Mouse (Mus musculus) adrenal gland, postnatal 25 days (tissue): ENCODE results near the gene Scpep1. TPM values are rescaled to one million over a fixed set of nuclear protein-coding genes. Genes with fewer than 3 reads are reported as not detected.

Experiments
- DNase-seq: peaks from one replicate; pipeline ENCODE4 v3.0.0; 2021; ENCODE audit warnings: mixed read lengths
- total RNA-seq: library from RNA; stranded (reverse); gene quantifications from 2 replicates; pipeline ENCODE4 v1.2.3, GENCODE M21; 2021

Gene Scpep1
- total RNA-seq, 1 experiment from 2014 or later = 299 TPM

DNA sequence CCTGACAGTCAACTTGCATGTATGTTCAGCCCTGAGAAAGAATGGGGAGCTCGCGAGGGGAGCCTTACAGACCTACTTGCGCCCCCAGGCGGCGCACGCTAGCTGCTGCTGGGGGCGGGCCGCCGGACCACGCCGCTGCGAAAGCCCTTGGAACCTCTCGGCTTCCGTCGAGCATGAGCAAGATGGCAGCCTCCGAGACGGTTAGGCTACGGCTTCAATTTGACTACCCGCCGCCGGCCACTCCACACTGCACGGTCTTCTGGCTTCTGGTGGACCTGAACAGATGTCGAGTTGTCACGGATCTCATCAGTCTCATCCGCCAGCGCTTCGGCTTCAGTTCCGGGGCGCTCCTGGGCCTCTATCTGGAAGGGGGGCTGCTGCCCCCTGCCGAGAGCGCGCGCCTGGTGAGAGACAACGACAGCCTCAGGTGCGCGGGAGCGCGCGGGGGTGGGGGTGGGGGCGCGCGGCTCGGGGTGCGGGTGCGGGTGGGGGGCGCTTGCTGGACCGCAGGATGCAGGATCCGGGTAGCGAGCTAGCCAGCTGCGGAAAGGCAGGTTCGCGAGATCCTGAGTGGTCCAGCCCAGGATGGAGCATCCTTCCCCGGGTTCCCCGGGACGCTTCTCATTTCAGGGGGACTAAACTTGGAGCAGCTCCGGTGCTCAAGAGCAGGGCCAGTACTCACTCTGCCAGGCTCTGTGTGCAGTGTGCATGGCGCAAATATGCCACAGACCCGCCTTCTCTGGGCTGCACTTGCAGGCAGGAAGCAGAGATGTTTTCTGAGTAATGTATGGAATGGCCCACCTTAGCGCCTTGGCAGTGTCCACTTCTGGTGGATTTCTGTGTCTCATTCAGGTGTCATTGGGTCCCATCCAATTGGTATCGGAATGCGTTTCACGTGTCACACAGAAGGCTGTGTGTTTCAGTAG is 18.8 kb upstream of the Scpep1 start:
- peak; percentile 93 for DNase-seq

DNA sequence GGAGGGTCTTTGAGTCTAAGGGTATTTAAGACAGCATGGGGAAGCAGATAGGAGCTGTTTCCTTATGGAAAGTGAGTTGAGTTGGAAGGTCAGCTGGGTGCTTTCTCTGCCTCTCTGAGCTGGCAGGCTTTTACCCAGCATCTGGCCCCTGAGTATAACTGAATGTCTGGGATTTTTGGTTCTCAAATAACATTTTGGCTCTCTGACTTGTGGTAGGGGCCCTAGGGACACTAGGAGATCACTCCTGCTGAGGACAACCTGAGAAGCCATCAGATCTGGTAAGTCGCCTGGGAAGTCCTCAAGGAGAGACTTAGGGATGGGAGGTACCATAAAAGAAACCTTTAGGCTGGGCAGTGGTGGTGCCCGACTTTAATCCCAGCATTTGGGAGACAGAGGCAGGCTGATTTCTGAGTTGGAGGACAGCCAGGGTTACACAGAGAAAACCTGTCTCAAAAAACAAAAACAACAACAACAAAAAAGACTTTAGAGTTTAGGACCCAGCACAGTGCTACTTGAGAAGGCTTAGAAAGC is 15.0 kb upstream of the Scpep1 start, which contains the start of gene Coil:
TSS of gene Coil (plus strand) at position 51 of the 531 bp plus-strand sequence.
- DNase-seq = no peak

DNA sequence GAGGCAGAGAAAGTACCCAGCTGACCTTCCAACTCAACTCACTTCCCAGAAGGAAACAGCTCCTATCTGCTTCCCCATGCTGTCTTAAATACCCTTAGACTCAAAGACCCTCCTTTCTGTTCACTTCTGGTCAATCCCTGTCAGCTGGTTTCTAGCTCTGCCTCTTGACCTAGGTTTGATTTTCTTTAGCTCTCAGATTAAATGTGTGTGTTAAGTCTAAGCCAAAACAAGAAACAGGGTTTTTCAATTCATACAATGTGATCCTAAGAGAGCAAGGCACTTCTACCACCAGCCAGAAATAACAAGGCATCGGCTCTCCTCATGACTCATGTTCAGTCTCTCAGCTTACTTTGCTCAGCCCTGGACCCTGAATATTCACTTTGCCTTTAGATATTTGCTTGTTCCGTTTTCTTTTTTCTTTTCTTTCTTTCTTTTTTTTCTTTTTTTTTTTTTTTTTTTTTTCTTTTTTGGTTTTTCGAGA is 11.7 kb upstream of the Scpep1 start, which contains the start of gene Elobl:
TSS of gene Elobl (minus strand) at position 51 of the 481 bp plus-strand sequence.
- no peak for DNase-seq

DNA sequence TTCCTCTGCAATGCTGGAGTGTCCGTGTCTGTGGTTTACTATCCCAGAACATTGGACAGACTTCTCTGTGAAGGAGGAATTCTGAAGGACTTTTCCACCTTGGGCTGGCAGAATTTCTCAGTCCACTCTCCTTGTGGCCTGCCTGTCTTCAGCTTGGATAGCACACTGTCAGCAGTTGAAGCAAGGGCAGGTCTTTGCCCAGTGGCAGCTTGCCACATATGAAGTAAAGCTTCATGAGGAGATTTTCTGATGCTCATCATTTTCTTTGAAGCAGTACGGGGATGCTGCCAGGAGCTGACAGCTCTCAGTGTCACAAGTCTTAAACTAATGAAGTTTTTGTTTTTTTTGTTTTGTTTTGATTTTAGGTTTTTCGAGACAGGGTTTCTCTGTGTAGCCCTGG is 3.6 kb upstream of the Scpep1 start:
- DNase-seq = no peak

DNA sequence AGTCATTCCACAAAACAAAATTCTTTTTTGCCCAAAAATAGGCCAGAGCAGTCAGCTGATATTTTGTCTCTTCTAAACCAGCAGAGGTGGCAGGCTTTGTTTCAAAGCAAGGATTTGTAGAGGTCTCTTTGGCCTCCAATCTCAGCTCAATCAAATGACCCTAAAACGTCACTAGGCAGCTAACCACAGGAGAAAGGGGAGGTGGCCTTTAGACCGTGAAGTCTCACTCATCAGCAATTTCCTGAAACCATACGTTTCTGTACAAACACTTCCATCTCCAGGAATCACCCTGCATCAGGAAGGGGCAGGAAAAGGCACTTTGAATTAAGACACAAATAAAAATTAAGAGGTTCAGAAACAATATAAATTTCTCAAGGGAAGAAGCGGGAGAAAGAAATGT is 462 bp downstream of the Scpep1 start:
- no peak for DNase-seq

DNA sequence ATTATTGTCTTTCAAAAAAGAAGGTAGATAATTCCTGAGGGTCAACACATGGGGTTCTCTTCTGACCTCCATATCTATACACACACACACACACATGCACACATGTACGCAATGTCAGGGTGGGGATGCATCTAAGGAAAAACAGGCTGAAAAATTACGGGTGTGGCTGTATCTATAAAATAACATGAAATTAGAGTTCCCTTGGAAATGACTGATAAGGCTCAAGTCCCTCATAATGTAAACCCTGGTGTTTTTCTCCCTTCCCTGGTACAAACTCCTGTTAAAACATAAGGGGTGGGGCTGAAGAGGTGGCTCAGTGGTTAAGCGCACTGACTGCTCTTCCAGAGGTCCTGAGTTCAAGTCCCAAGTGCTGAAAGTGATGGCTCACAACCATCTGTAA is 1.7 kb downstream of the Scpep1 start:
- no peak for DNase-seq

DNA sequence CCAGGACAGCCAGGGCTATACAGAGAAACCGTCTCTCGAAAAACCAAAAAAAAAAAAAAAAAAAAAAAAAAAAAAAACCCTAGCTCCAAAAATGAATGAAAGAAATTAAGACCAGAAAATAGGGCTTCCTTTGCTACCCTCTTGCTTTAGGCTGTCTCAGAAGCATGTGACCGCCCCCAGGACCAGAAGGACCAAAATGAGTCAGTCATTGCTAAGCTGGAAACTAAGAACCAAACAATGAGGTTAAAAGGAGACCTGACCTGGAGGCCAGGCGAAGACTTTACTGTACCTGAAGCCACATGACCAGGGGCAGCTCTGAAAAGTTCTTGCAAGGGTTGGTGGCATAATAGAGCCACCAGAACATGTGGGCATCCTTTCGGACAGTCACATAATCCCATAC is 3.1 kb downstream of the Scpep1 start:
- no peak for DNase-seq

DNA sequence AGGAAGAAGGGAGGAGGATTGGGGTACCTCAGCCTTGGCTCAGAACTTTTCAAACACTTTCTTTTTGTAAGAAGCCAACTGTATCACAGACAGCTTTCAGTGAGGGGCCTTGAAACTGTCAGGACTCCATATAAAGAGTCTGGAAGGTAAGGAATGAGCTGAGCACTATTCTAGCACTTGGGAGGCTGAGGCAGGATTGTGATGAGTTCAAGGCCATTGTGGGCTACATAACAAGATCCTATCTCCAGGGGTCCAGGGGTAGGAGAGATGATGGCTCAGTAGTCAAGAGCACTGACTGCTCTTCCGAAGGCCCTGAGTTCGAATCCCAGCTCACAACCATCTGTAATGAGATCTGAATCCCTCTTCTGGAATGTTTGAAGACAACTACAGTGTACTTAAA is 3.7 kb downstream of the Scpep1 start:
- DNase-seq = no peak

DNA sequence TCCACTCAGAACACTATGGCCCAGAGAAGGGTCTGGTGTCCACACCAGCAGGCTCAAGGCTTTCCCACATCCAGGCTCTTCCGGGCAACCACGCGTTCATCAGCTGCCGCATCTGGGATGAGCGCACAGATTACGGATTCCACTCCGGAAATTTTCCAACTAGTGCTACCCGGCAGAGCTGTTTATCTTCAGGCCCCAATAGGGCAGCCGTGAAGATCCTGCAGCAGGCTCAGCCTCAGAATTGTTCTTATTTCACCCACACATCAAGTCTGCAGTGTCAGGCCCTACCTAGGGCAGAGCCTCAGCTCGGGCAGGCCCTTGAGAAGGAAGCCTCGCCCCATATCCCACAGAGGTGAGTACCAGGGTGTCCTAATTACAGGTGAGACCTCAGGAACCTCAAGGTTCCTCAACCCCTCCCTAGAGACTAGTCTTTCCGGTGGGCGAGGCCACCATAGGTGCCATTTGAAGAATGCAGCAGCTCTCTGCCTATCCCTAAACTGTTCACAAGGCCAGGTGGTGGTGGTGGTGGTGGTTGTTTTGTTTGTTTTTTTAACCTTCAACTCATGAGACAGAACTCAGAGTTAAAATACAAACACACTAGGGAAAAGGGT is 4.5 kb downstream of the Scpep1 start:
- DNase-seq = no peak

DNA sequence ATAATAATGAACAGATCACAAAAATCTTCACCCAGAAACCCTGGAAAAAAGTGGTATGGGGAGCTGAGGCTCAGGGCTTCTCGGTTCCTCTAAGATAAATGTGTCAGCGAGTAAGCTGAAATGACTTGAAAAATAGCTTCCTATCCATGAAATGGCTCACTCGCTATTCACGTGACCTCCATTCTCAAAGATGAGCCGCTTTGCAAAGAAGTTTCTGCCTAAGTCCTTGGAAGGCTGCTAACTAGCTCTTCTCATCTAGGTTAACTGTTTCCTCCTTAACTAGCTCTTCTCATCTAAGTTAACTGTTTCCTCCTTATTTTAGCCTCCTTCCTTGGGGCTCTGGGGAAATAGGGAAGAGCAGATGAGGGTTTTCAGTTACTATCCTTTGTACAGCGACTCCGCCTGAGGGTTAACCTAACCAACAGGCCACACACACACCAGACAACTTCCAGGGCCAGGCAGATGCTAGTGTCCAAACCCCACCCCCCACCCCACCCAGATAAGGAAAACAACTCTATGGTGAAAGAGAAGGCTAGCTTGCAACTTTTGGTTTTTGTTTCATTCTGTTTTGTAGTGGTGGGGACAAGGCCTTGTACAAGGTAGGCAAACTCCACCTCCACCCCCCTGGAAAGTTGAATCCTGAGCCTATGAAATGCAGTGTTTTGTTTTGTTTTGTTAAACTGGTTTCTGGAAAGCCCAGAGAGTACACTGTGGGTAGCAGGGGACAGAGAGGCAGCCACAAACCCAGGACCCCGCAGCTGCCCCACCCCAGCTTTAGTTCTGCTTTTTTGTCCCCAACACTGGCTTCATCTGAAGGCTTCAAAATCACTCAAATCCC is 5.2 kb downstream of the Scpep1 start:
- DNase-seq = no peak

DNA sequence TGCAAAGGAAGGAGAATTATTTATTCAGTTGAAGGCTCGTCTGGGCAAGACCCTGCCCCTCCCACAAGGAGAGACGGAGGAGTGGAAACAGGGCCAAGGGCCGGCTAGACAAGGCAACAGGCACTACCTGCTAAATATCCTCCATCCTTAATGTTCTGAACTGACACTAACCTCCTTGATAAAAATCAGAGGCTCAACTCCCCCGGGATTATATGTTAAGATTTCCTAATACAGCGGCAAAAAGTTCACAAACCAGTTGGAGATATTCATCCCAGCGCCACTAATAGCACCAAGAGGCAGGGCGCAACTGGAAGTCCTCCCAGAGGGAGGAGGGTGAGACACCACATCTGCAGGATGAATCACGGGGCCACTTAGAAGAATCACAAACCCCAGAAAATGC is 6.4 kb downstream of the Scpep1 start:
- no peak for DNase-seq

DNA sequence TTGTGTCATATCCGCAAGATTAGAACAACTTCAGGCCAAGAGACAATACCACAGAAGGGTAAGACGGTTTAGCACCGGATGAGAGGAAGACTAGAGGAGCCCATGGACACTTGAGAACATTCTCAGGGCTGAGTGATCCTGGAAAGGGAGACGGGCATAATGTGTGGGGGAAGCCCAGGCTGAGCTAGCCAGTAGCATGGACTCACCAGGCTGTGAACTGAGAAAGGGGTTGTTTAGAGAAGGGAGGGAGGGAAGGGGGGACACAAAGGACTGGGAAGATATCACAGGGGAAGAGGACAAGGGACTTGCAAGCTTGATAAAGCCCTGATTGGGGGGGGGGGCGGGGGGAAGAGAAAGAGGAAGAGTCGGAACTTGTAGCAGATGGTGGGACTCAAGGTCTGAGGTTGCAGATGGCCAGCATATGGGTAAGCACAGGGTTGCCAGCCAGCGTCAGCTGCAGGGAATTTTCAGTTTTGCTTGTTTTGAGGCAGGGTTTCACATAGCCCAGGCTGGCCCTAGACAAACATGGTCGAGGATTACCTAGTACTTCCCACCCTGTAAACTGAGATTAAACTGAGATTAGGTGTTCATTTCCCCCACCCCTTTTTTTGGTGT is 9.2 kb downstream of the Scpep1 start:
- DNase-seq = no peak

DNA sequence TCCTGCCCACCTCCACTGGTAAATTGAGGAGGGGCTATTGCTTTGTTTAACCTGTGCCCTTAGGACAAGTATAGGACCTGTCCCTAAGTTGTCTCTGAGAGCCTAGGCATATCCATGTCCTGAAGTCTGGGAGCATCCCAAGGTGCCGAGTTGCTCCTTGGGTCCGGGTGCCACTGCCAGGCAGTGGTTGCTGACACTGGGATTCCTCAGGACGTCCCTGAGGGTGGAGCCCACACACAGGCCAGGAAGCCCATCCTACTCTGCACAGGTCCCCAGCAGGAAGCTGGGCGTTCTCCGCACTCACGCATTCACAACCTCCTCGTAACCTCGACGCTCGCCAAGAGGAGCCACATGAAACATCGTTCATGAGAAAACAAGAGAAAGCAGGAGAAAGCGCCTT is 13.8 kb downstream of the Scpep1 start:
- no peak for DNase-seq

DNA sequence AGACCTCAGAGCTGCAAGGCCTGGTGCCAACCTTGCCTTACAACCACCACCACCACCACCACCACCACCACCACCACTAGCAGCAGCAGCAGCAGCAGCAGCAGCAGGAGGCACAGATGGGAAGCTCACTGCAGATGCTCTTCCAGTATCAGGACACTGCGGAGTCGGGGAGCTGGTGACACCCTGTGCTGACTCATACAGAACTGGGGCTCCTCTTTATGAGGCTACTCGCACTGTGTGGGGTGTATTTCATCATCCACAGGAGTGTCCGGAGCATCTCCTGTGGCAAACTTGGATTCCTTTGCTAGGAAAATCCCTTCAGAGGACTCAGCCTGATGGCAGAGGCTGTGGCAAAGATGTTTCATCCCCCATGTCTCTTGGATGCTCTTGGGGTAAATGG is 15.6 kb downstream of the Scpep1 start:
- no peak for DNase-seq

DNA sequence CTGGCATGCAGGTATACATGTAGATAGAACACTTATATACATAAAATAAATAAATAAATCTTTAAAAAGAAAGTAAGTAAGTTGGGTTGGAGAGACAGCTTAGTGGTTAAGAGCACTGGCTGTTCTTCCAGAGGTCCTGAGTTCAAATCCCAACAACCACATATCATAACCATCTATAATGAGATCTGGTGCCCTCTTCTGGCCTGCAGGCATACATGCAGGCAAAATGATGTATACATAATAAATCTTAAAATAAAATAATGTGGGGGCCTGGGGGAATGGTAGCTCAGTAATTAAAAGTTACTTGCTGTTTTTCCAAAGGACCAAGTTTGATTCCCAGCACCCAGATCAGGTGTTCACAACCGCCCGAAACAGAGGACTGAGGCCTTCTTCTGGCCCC is 16.5 kb downstream of the Scpep1 start:
- no peak for DNase-seq

DNA sequence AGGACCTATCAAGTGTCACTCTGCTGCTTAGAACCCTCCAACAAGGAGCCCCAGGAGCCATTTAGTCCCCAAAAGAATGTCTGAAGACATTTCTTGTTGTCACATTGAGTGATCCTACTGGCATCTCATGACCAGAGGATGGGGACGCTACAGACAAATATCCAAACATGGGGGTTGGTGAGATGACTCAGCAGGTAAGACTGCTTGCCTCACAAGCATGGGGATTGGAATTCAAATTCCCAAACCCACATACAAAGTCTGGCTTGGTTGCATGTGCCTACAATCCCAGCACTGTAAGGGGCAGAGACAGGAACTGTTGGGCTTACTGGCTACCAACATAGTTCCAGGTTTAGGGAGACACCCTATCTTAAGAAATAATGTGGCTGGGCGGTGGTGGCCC is 17.4 kb downstream of the Scpep1 start:
- DNase-seq = no peak

DNA sequence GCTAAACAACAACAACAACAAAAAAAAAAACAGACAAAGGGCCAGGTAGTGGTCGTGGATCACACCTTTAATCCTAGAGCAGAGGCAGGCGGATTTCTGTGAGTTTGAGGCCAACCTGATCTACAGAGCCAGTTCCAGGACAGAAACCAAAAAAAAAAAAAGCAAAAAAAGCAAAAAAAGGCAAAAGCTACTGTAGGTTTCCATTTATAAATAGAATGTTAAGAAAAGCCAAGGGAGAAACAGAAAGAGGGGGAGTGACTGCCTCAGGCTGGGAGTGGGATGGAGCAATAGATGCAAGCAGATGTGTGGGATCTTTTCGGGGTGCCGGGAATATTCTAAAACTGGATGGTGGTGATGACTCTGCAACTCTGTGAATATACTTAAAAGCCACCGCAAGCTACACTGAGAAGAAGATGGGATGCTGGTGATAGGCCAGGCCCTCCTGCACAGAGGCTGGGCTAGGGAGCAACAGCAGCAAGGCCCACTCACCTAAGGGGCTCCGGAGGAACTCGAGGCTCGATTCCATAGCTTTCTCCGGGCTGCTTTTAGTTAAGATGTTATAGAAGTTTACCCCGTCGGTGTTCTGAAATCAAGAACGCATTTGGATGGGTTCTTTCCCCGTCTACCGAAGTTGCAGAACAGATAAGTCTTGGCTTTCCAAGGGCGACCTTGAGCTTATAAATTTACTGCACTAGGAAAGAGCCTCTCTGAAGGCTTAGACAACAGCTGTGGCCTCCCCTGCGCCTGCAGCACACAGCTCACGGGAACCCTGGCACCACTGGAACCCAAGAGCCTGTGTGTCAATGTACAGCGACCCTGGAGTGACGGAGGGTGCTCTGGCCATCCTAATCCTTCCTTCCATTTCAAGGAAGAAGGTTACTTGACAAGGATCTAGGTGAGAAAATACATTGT is 20.9 kb downstream of the Scpep1 start:
- DNase-seq = peak; percentile 47

DNA sequence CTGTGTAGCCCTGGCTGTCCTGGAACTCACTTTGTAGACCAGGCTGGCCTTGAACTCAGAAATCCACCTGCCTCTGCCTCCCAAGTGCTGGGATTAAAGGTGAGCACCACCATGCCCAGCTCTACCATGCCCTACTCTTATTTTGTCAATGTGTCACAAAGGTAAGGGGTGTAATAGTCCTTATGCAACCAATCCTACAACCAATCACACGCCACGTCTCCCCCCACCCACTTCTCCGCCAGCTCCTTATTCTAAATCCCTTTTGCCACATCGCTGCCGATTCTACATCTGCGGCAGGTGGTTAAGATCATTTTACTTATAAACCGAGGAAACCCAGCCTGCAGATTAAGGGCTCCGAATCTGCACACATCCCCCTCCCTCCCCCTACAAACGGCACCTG is 22.2 kb downstream of the Scpep1 start:
- no peak for DNase-seq

DNA sequence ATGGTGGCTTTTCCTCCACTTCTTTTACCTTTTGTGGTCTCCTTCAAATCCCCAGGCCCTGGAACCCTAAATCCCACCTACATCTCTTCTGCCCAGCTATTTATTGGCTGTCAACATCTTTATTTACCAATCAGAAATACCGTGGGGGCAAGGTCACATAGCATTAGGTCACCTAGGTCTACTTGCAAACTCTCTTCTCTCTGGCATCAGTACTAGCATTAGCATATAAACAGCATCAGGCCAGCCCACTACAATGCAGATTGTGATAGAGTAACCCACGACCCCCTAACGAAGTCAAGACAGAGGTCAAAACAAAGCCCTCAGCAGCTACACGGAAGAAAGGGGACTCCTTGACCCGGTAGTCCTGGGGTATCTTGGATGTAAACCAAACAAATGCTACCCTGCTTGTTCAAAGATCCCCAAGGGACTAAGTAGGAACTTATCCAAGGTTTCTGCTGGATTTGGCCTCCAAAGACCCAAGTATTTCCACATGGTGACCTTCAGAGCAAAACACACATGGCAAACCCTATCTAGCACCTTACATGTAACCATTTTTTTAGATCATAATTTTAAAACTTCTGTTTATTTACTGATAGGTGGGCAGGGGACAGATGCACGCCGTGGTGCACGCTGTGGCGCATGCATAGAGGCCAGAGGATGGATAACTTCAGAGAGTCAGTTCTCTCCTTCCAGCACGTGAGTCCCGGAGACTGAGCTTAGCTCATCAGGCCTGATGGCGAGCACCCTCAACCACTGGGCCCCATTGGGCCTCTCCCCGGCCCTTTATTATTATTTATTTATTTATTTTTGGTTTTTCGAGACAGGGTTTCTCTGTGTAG is 23.4 kb downstream of the Scpep1 start:
- no peak for DNase-seq

DNA sequence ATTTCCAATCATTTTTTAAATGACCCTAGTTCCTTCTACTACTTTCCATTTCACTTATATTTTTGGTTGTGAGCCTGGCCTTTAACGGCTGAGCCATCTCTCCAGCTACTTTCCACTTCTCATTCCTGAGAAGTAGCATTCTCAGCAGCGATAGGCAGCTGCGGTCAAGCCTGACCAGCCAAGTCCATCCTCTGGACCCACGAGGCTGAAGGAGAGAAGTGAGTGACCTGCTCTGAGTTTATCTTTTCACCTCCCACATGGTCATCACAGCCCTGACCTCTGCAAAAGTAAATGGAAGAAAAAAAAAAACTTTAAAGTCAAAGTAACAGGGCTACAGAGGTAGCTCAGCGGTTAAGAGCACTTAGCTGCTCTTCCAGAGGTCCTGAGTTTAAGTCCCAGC is 28.7 kb downstream of the Scpep1 start:
- DNase-seq = no peak
